Mouse (Mus musculus) cortical plate, adult 2 months (tissue): ENCODE data around the gene Olfr275. TPM values are rescaled to one million over a fixed set of nuclear protein-coding genes. Genes with fewer than 3 reads are reported as not detected.

Experiments
- H3K27ac ChIP-seq: fragments of 200-500 bp; 2 replicates; pipeline ENCODE4 v1.5.1; 2012; ENCODE audit warnings: low read length, control low read depth, inconsistent platforms; ENCODE audit not compliant: insufficient read depth
- H3K4me1 ChIP-seq: fragments of 200-500 bp; 2 replicates; pipeline ENCODE4 v1.6.1; 2011; ENCODE audit warnings: low read length; ENCODE audit not compliant: control insufficient read depth, insufficient read depth
- H3K4me3 ChIP-seq: fragments of 200-500 bp; 2 replicates; pipeline ENCODE4 v1.5.1; 2011; ENCODE audit warnings: mild to moderate bottlenecking, low read length, control low read depth; ENCODE audit not compliant: insufficient read depth
- CTCF ChIP-seq: fragments of 200-500 bp; IDR thresholded peaks from 2 replicates; pipeline ENCODE4 v1.5.1; 2011; ENCODE audit warnings: mild to moderate bottlenecking, control low read depth, low read length; ENCODE audit not compliant: insufficient read depth; ENCODE audit errors: extremely low read depth
- POLR2A ChIP-seq: fragments of 200-500 bp; IDR thresholded peaks from 2 replicates; pipeline ENCODE4 v1.6.1; 2011; ENCODE audit warnings: mild to moderate bottlenecking, low read length, control low read depth; ENCODE audit not compliant: insufficient read depth; ENCODE audit errors: extremely low read depth
- polyA plus RNA-seq: library from polyadenylated mRNA; depleted of rRNA; stranded (reverse); fragments of >200 nt; gene quantifications from 2 replicates; pipeline ENCODE4 v1.2.3, GENCODE M21; 2012; rRNA removed

Gene Olfr275
- polyA plus RNA-seq, 1 experiment: not detected

GRCm38 (mm10) chr4:52864156-52864555 is 49.8 kb downstream of the Olfr275 start:
- Histone ChIP-seq H3K27ac (no peak overlapping the region), H3K4me1 (no peaks in the 10 kb centered on the region), H3K4me3 (no peak overlapping the region)
- TF ChIP-seq CTCF (no peak), POLR2A (no peak)

Other genes starting within 250 kb of the Olfr275 start
- not detected in 2 replicates for gene Toporsl, start 218.3 kb upstream of the Olfr275 start, polyA plus RNA-seq
- gene Olfr273, start 44.6 kb downstream of the Olfr275 start, polyA plus RNA-seq: not detected in 2 replicates
- not detected in 2 replicates for gene Olfr272, start 104.6 kb downstream of the Olfr275 start, polyA plus RNA-seq
- not detected in 2 replicates for gene Olfr270, start 149.9 kb downstream of the Olfr275 start, polyA plus RNA-seq
- not detected in 2 replicates for gene Nipsnap3a, start 174.7 kb downstream of the Olfr275 start, polyA plus RNA-seq
- gene Nipsnap3b, start 197.3 kb downstream of the Olfr275 start, polyA plus RNA-seq: 16.3 and 17.0 TPM in 2 replicates